Mouse (Mus musculus) spleen, postnatal 10 days (tissue): Measurements from ENCODE around the gene Usp9y.
A peak's percentile ranks its signal among the peaks of the same experiment; 100 is the strongest.

ENCODE experiments used
- DNase-seq, 2 experiments: peaks; one replicate each; pipeline ENCODE4 v3.0.0; 2021 to 2022; ENCODE audit warnings: low spot score in 2 of 2

The Usp9y gene

DNA sequence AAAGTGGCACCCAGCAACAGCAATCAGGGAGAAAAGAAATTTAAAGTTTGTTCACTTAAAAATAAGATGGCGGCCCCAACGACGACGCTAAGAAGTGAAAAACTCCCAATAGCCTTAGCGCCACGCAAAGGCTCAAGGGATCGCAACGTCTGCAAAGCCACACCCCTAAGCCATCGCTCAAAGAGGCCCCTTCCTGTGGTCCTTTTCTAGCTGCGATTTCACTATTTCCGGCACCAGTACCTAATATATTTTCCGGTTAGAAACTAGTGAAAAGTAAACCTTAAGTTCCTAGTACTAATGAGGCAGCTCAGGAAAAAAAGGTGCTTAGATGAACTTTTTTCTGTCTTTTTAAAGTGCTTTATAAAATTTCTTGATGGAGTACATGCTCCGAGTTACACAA lies at the start of gene Usp9y:
Gene Usp9y (minus strand): TSS at position 101 of the 400 bp plus-strand sequence.
- no peak for DNase-seq

DNA sequence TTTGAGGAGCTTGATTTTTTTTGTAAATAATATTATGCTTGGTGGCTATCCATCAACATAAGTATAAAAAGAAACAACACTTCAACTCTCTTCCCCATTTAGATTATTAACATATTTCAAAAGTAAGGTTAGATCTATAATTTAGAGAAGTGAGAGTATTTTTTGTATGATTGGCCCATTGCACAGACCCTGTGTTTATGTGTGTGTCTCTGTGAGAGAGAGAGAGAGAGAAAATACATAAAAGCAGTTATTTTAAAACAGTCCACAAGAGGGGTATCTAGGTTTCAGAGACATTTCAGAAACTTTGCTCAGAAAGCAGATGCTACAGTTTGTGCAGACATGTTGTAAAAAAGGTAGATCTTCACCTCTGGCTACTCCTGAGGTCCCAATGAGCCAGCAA lies 165.9 kb downstream of the Usp9y start:
- no peak for DNase-seq

DNA sequence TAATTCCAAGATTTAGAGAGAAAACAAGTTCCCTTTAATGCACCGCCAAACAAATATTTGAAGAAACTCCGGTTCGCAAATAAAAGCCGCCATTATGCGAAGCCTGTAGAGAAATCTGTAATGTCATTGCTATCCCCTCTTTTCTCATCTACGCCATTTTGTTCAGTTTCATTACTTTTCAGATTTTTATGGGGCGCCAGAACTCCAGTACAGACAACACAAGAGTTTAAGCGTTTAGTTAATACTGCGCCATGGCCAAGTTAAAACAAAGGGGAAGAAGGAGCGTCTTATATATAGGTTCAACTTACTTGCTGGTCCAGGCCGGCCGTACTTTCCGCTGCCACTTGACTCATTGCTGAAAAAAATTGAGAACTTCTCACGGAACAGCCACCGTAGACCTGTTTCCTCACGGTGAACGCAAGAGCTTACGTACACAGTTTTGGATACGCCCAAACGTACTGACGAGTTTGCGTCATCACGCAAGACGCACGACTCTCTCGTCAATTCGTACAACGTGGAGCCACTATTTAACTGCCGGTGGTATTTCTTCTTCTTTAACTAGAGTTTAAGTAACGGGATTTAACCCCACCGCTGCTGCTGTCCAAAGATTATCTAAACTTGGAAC lies 173.3 kb downstream of the Usp9y start, which contains the start of gene Ddx3y:
Gene Ddx3y (minus strand): TSS at position 459 of the 625 bp plus-strand sequence.
- DNase-seq: peak in 1 of 2 experiments; percentile 71

DNA sequence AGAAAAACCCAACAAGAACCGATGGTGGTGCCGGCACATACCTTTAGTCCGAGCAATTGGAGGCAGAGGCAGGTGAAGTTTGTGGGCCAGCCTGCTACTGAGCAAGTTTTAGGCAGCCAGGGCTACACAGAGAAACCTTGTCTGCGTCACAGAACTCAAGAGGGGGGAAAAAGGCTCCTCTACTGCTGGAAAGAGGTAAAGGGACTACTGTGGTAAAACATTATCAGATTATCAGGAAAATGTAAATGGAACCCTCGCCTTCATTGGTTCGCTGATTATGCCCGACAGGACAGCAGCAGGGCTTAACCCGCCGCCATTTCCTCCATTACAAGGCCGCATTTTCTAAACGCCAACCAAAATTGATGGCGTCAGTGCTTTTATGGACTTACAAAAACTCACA lies 173.8 kb downstream of the Usp9y start:
- peak in 1 of 2 experiments; percentile 10 for DNase-seq
